Mouse (Mus musculus): ENCODE results near the gene Bet1l. TPM values are rescaled to one million over a fixed set of nuclear protein-coding genes. Genes with fewer than 3 reads are reported as not detected.
A peak's percentile ranks its signal among the peaks of the same experiment; 100 is the strongest.
"Not testable (repeated sequence)": the region's sequence is repeated elsewhere in the genome, so short reads cannot be mapped to it uniquely, and the experiment has no call there.

Gene Bet1l
- polyA plus RNA-seq (2015; fragmentation: Nextera tagmentation; extraction: Ambion mirVana): 42.4 and 48.1 TPM in 2 replicates

- Histone ChIP-seq H3K27me3 (no peaks in the 10 kb centered on the region), H3K36me3 (peaks cover 65% of the 10 kb centered on the region), H3K4me2 (peak within 1 kb of the TSS; percentile 99), H3K9me3 (no peaks in the 10 kb centered on the region), H3K27ac (replicated peaks) (peak within 1 kb of the TSS; percentile 93), H3K4me1 (replicated peaks) (peaks cover 42% of the 10 kb centered on the region), H3K4me3 (peak within 1 kb of the TSS; percentile 67), H3K9ac (peak within 1 kb of the TSS; percentile 95)
- 40% methylated on average over 40 of the region's 40 CpGs for WGBS
- ATAC-seq (ENCODE audit: low read depth): peak; percentile 54
Observed at GRCm38 (mm10) chr7:140857550-140858505, at the start of gene Bet1l. Gene Bet1l (minus strand): TSS chr7:140857577.

DNA sequence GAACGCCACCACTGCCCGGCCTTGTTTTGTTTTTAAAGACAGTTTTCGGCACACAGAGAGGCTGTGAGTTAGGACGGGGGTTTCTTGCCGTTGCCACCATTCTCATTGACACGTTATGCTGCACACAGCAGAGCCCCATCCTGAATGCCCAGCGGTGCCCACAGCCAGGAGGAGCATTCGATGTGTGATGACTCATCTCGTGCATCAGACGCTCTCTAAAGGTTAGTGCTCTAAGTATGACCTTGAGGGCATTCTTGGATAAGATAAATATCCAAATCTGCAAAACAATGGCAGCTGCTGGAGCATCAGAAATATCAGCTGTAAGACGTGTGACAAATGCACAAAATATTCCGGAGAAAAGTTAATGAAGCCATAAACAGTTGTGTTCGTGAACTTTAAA, 49.8 kb upstream of the Bet1l start:
- Histone ChIP-seq H3K4me1 (replicated peaks) (peaks cover 12% of the 10 kb centered on the region), H3K27me3 (no peaks in the 10 kb centered on the region), H3K9me3 (no peaks in the 10 kb centered on the region), H3K27ac (replicated peaks) (no peak overlapping the region), H3K9ac (no peak overlapping the region), H3K36me3 (no peaks in the 10 kb centered on the region), H3K4me3 (no peak overlapping the region), H3K4me2 (no peak overlapping the region)
- WGBS: 83% methylated on average over 13 of the region's 13 CpGs
- ATAC-seq (ENCODE audit: low read depth): no peak

- WGBS: 90% methylated on average over 2 of the region's 2 CpGs
Observed at GRCm38 (mm10) chr7:140905642-140906081, 48.3 kb upstream of the Bet1l start.

GRCm38 (mm10) chr7:140903212-140903611, 45.8 kb upstream of the Bet1l start:
- no peak overlapping the region for H3K27ac ChIP-seq (replicated peaks)
- ATAC-seq (ENCODE audit: low read depth): peak; percentile 62
- WGBS: 24% methylated on average over 13 of the region's 13 CpGs
- no peak overlapping the region for H3K4me2 ChIP-seq
- peak overlapping the region; percentile 41 for H3K9ac ChIP-seq
- H3K36me3 ChIP-seq: peaks cover 16% of the 10 kb centered on the region
- no peak overlapping the region for H3K4me3 ChIP-seq
- H3K9me3 ChIP-seq: no peaks in the 10 kb centered on the region
- peaks cover 7% of the 10 kb centered on the region; the same call in 1 of the 2 replicates for H3K4me1 ChIP-seq (replicated peaks)
- H3K27me3 ChIP-seq: no peaks in the 10 kb centered on the region

More at GRCm38 (mm10) chr7:140905642-140906081, 48.3 kb upstream of the Bet1l start:
- H3K36me3 ChIP-seq: no peaks in the 10 kb centered on the region
- no peaks in the 10 kb centered on the region for H3K9me3 ChIP-seq
- no peak overlapping the region for H3K9ac ChIP-seq
- no peak for ATAC-seq (ENCODE audit: low read depth)
- no peaks in the 10 kb centered on the region for H3K27me3 ChIP-seq
- peaks cover 12% of the 10 kb centered on the region for H3K4me1 ChIP-seq (replicated peaks)
- no peak overlapping the region for H3K27ac ChIP-seq (replicated peaks)
- no peak overlapping the region for H3K4me2 ChIP-seq
- H3K4me3 ChIP-seq: no peak overlapping the region

- ATAC-seq (ENCODE audit: low read depth): no peak
- peaks cover 7% of the 10 kb centered on the region; the same call in 1 of the 2 replicates for H3K4me1 ChIP-seq (replicated peaks)
- no peak overlapping the region for H3K4me3 ChIP-seq
- H3K9me3 ChIP-seq: no peaks in the 10 kb centered on the region
- H3K9ac ChIP-seq: no peak overlapping the region
- 83% methylated on average over 15 of the region's 15 CpGs for WGBS
- H3K27me3 ChIP-seq: no peaks in the 10 kb centered on the region
- peaks cover 26% of the 10 kb centered on the region for H3K36me3 ChIP-seq
- no peak overlapping the region for H3K4me2 ChIP-seq
- H3K27ac ChIP-seq (replicated peaks): no peak overlapping the region
Observed at GRCm38 (mm10) chr7:140902036-140902875, 44.9 kb upstream of the Bet1l start.

- H3K4me1 ChIP-seq (replicated peaks): peaks cover 7% of the 10 kb centered on the region; the same call in 1 of the 2 replicates
- no peaks in the 10 kb centered on the region for H3K27me3 ChIP-seq
- whole genome bisulfite sequencing: 74% methylated on average over 10 of the region's 10 CpGs
- H3K36me3 ChIP-seq: peaks cover 44% of the 10 kb centered on the region
- ATAC-seq (ENCODE audit: low read depth): no peak
- H3K27ac ChIP-seq (replicated peaks): no peak within 1 kb of the TSS
- H3K4me2 ChIP-seq: no peak within 1 kb of the TSS
- H3K9me3 ChIP-seq: no peaks in the 10 kb centered on the region
- no peak within 1 kb of the TSS for H3K4me3 ChIP-seq
- H3K9ac ChIP-seq: no peak within 1 kb of the TSS
Observed at GRCm38 (mm10) chr7:140900220-140900619, 42.8 kb upstream of the Bet1l start, which contains the start of gene Cox8b. Gene Cox8b (minus strand): TSS chr7:140900446.

GRCm38 (mm10) chr7:140899121-140899520, 41.7 kb upstream of the Bet1l start:
- H3K9me3 ChIP-seq: no peaks in the 10 kb centered on the region
- no peak overlapping the region for H3K27ac ChIP-seq (replicated peaks)
- peaks cover 54% of the 10 kb centered on the region for H3K36me3 ChIP-seq
- H3K4me3 ChIP-seq: no peak overlapping the region
- 81% methylated on average over 3 of the region's 3 CpGs for WGBS
- H3K4me1 ChIP-seq (replicated peaks): peaks cover 7% of the 10 kb centered on the region; the same call in 1 of the 2 replicates
- no peak overlapping the region for H3K9ac ChIP-seq
- H3K27me3 ChIP-seq: no peaks in the 10 kb centered on the region
- no peak overlapping the region for H3K4me2 ChIP-seq
- ATAC-seq (ENCODE audit: low read depth): no peak

DNA sequence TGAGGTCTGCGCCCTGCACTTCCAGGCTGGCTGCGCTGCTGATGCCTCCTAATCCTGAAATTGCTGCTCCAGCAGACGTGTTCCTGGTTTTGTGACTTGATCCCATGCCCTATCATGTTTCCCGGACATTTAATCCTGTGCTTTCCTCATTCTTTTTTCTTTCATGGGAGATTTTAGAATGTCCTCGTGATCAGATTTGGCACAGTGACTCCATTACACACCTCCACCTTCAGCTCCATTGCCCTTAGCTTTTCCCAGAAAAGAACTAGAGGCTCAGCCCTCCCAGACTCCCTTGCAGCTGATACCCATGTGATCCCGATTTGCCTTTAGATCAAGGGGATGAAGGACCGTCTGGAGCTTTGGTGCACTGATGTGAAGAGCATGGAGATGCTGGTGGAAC, 40.5 kb upstream of the Bet1l start:
- no peak overlapping the region for H3K9ac ChIP-seq
- no peaks in the 10 kb centered on the region for H3K27me3 ChIP-seq
- H3K36me3 ChIP-seq: peaks cover 65% of the 10 kb centered on the region
- no peak for ATAC-seq (ENCODE audit: low read depth)
- H3K4me3 ChIP-seq: no peak overlapping the region
- H3K4me2 ChIP-seq: no peak overlapping the region
- H3K4me1 ChIP-seq (replicated peaks): 0 out of 2 replicates have a peak, but pooled peaks cover under 1% of the 10 kb centered on the region
- H3K27ac ChIP-seq (replicated peaks): no peak overlapping the region
- WGBS: 92% methylated on average over 7 of the region's 7 CpGs
- H3K9me3 ChIP-seq: no peaks in the 10 kb centered on the region

- no peaks in the 10 kb centered on the region for H3K9me3 ChIP-seq
- peaks cover 82% of the 10 kb centered on the region for H3K36me3 ChIP-seq
- H3K9ac ChIP-seq: no peak overlapping the region
- no peak overlapping the region for H3K4me3 ChIP-seq
- no peak overlapping the region for H3K4me2 ChIP-seq
- 99% methylated on average over 3 of the region's 3 CpGs for WGBS
- no peak overlapping the region for H3K27ac ChIP-seq (replicated peaks)
- no peak for ATAC-seq (ENCODE audit: low read depth)
- no peaks in the 10 kb centered on the region for H3K27me3 ChIP-seq
- H3K4me1 ChIP-seq (replicated peaks): no peaks in the 10 kb centered on the region
Observed at GRCm38 (mm10) chr7:140894611-140895010, 37.2 kb upstream of the Bet1l start.

GRCm38 (mm10) chr7:140894031-140894430, 36.7 kb upstream of the Bet1l start:
- H3K36me3 ChIP-seq: peaks cover 82% of the 10 kb centered on the region
- H3K4me1 ChIP-seq (replicated peaks): no peaks in the 10 kb centered on the region
- WGBS: 93% methylated on average over 7 of the region's 7 CpGs
- H3K4me2 ChIP-seq: no peak overlapping the region
- H3K9me3 ChIP-seq: no peaks in the 10 kb centered on the region
- no peaks in the 10 kb centered on the region for H3K27me3 ChIP-seq
- no peak overlapping the region for H3K4me3 ChIP-seq
- H3K9ac ChIP-seq: no peak overlapping the region
- ATAC-seq (ENCODE audit: low read depth): no peak
- H3K27ac ChIP-seq (replicated peaks): no peak overlapping the region

DNA sequence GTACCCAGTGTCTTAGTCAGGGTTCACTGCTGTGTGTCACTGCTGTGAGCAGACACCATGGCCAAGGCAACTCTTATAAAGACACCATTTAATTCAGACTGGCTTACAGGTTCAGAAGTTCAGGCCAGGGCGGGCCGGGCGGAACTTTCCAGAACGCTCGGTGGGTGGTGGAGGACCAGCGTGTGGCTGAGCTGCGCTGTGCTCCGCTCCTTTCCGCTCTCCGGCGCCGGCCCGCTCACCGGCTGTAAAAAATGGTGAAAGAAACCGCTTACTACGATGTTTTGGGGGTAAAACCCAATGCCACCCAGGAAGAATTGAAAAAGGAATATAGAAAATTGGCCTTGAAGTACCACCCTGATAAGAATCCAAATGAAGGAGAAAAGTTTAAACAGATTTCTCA, 33.3 kb upstream of the Bet1l start:
- ATAC-seq (ENCODE audit: low read depth); H3K27ac ChIP-seq (replicated peaks): not testable (repeated sequence)
- WGBS: 95% methylated on average over 16 of the region's 16 CpGs

DNA sequence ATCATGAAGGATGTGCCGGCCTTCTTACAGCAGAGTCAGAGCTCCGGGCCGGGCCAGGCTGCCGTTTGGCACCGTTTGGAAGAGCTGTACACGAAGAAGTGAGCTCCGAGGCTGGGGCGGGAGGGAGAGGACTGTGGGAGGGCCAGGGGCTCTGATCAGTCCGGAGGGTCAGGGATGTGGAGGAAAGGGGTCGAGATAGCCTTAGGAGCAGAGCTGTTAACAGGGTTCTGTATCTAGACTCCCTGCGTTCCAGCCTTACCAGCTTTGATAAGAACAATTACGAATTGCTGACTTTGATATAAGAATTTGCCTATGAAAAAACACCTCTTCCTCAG, 25.1 kb upstream of the Bet1l start:
- Histone ChIP-seq H3K27ac (replicated peaks) (peak overlapping the region; percentile 86), H3K4me2 (peak overlapping the region; percentile 69), H3K27me3 (no peaks in the 10 kb centered on the region), H3K9ac (peak overlapping the region; percentile 93), H3K4me1 (replicated peaks) (peaks cover 26% of the 10 kb centered on the region), H3K4me3 (peak overlapping the region; percentile 91), H3K36me3 (peaks cover 35% of the 10 kb centered on the region), H3K9me3 (no peaks in the 10 kb centered on the region)
- peak; percentile 70 for ATAC-seq (ENCODE audit: low read depth)
- under 1% methylated on average over 12 of the region's 12 CpGs for WGBS

More for the DNA sequence above, 33.3 kb upstream of the Bet1l start:
- H3K27me3 ChIP-seq; H3K4me3 ChIP-seq; H3K9me3 ChIP-seq; H3K4me1 ChIP-seq (replicated peaks); H3K9ac ChIP-seq; H3K4me2 ChIP-seq: not testable (repeated sequence)
- H3K36me3 ChIP-seq: peaks cover 82% of the 10 kb centered on the region

All from neural tube, embryonic 13.5 days (tissue).